Mouse (Mus musculus) lung, adult 2 months (tissue): ENCODE results near the gene Zfp182. TPM values are rescaled to one million over a fixed set of nuclear protein-coding genes. Genes with fewer than 3 reads are reported as not detected.

ENCODE experiments used
- DNase-seq: peaks from one replicate; pipeline ENCODE4 v3.0.0; 2022
- H3K4me1 ChIP-seq: fragments of 200-500 bp; 2 replicates; pipeline ENCODE4 v1.6.1; 2011; ENCODE audit warnings: low read length; ENCODE audit not compliant: control insufficient read depth, insufficient read depth
- H3K4me3 ChIP-seq: fragments of 200-500 bp; replicated peaks from 2 replicates; pipeline ENCODE3; 2011; ENCODE audit warnings: low read depth, mild to moderate bottlenecking, control low read depth, low read length; ENCODE audit errors: extremely low read depth
- CTCF ChIP-seq: fragments of 200-500 bp; IDR thresholded peaks from 2 replicates; pipeline ENCODE4 v1.5.1; 2011; ENCODE audit warnings: mild to moderate bottlenecking, low read length, control low read depth; ENCODE audit not compliant: insufficient read depth
- POLR2A ChIP-seq: fragments of 200-500 bp; IDR thresholded peaks from 2 replicates; pipeline ENCODE4 v1.6.1; 2011; ENCODE audit warnings: low read depth, mild to moderate bottlenecking, control low read depth, low read length, borderline replicate concordance; ENCODE audit errors: extremely low read depth
- WGBS: fragments of 180-500 bp; shearing (Covaris S2); methylation state at CpG from one replicate; pipeline ENCODE4 v1.1.7; 2018; 5-methylcytosine and 5-hydroxymethylcytosine counted together
- polyA plus RNA-seq: library from polyadenylated mRNA; depleted of rRNA; stranded (reverse); fragments of >200 nt; gene quantifications from 2 replicates; pipeline ENCODE4 v1.2.3, GENCODE M21; 2012; rRNA removed

The Zfp182 gene
- 0.86 and 1.3 TPM in 2 replicates for polyA plus RNA-seq

DNA sequence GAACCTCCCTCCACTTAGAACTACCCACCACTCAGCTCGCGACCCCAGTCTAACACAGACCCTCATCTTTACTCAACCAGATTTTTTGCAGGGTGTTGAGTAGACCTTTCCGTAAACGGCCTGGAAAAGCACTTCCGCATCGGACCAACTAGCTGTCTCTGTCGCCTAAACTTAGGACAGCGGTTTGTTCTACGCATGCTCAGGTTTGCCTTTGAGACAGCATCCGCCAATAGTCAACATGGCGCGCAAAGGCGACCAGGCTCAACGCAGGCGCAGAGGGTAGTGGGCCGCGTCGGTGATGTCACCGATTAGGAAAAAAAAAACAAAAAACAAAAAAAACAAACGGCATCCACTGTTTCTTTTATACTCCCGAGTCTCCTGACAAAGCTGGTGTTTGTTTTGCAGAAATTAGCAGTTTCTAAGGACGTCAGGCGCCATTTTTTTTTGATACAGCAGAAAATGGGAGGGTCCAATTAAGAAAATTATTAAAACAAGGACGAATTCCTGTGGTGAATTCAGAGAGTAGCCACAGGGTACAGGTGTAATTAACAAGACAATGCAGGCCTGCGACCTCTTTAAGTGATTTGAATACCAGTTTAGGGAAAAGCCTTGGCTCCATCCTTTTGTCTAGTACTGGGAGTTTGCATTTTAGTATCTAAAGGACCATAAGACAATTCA lies at the start of gene Zfp182:
Gene Zfp182 (minus strand): TSS at position 451 of the 678 bp plus-strand sequence.
- peak; percentile 64 for DNase-seq

DNA sequence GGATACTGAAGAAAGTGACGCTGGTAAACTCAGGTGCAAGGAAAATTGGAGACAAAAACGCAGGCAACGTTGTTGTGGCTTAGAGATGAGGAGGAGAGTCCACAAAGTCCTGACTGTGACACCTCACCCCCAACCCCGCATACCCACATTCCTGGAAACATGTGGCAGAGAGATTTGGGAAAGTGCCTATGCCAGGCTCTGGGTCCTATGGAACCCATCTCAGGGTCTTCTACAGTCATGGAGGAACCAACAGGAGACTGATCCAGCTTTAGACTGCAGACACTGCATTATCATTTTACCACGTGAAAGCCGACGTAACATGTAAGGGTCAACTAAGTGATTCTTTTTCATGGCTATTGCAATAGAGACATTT lies 27.7 kb upstream of the Zfp182 start:
- peak; percentile 2 for DNase-seq
- WGBS, result 47% methylated on average over 7 of the region's 7 CpGs
- H3K4me3 ChIP-seq, result peak overlapping the region; percentile 81

More for the DNA sequence above, at the start of gene Zfp182:
- Histone ChIP-seq H3K4me3 (peak within 1 kb of the TSS; percentile 92), H3K4me1 (no peaks in the 10 kb centered on the region)
- TF ChIP-seq POLR2A, result peak; percentile 55; the same call in 1 of the 2 replicates
- TF ChIP-seq CTCF, result no peak
- 27% methylated on average over 25 of the region's 25 CpGs for WGBS

DNA sequence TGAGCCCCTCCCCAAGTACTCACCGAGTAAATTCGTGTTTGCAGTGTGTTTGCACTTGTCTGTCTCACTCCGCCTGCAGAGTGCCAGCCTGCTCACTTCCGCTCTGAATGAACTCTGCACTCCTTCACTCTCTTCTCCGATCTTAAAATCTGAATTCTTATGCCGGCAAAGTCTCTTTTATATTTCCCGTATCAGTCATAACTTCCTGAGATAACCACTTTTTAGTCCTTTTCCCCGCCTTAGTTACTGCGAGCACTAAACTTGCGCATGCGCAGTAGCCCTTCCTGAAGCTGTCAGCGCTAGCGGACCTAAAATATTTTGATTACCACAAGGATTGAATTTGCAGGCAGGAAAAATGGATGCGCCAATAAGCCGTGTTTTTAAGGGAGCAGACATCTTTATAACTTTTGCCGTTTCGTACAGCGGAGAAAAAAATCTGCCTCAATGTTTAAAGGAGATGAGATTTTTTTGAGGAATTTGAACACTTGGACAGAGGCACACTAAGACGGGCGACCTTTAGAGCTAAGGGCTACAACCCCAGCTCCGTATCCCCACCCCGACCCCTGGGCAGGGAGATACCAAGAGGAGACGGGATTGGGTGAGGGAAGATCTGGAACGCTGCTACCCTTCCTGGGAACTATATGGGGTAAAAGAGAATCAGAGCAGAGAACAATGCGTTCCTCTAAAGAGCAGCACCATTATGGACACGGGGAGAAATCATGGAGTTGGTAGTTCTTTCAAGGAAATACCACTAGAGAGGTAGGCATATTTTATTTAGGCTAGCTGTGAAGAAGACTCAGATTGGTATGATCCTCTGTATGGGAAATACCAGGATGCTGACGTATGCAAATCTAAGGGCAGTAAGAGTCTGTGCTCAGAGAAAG lies 27.1 kb upstream of the Zfp182 start, which contains the start of gene Zfp300:
Gene Zfp300 (minus strand): TSS at position 545 of the 884 bp plus-strand sequence.
- TF ChIP-seq CTCF (no peak), POLR2A (no peak)
- DNase-seq, result peak; percentile 21
- Histone ChIP-seq H3K4me1 (no peaks in the 10 kb centered on the region), H3K4me3 (peak within 1 kb of the TSS; percentile 81)
- 26% methylated on average over 27 of the region's 27 CpGs for WGBS

More for the DNA sequence above, 27.7 kb upstream of the Zfp182 start:
- no peaks in the 10 kb centered on the region for H3K4me1 ChIP-seq
- TF ChIP-seq POLR2A, result no peak
- TF ChIP-seq CTCF, result no peak

DNA sequence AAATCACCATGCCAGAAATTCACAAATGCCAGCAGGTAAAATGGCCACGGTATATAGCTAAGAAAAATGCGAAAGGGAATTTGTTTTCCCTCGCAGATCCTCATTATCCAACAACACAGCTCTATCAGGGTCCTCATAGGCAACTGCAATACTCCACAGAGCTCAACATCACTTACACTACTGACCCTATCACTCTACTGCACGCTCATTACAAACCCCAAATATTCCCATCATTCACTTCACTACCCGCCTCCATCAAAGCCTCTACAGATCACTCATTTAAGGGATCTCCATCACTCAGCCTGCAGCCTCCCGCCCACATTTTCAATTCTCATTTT lies 26.5 kb upstream of the Zfp182 start:
- DNase-seq, result no peak
- TF ChIP-seq POLR2A (no peak), CTCF (no peak)
- Histone ChIP-seq H3K4me1 (no peaks in the 10 kb centered on the region), H3K4me3 (peak overlapping the region; percentile 81)
- WGBS, result 38% methylated on average over 6 of the region's 6 CpGs

DNA sequence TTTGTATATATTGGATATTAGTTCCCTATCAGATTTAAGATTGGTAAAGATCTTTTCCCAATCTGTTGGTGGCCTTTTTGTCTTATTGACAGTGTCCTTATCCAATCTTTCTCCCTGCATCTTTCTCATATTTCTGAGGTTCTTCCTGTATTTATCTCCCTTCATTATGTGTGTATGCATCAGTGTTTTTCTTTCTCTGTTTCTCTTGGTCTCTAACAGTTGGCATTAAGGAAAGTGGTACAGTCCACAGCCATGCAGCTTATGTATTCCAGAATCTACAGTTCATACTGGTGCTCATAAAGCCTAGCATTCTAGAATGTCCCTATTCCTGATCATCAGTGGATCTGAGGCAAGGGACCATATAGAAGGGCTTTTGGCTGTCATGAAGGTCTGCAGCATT lies 6.0 kb upstream of the Zfp182 start, which contains the start of gene Spaca5:
Gene Spaca5 (plus strand): TSS at position 301 of the 400 bp plus-strand sequence.
- TF ChIP-seq POLR2A (no peak), CTCF (no peak)
- no peak for DNase-seq
- H3K4me3 ChIP-seq, result no peak within 1 kb of the TSS
- no peaks in the 10 kb centered on the region for H3K4me1 ChIP-seq

DNA sequence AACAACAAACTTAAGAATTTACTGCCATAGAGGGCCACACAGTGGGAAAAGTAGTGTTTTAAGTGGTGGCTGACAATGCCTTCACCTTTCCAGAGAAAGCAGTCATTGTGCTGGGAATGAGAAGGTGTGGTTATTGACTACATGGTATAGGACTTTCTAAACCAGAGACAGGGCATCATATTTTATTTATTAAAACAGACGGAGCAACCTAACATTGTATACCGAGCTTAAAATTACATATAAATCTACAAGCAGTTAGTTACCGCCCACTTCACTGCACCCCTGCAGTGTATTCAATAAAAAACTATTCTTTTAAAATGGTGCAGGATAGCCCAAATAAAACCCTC lies 401 bp upstream of the Zfp182 start:
- TF ChIP-seq CTCF (no peak), POLR2A (no peak)
- no peak overlapping the region for H3K4me3 ChIP-seq
- no peak for DNase-seq
- 74% methylated on average over 3 of the region's 3 CpGs for WGBS
- no peaks in the 10 kb centered on the region for H3K4me1 ChIP-seq

DNA sequence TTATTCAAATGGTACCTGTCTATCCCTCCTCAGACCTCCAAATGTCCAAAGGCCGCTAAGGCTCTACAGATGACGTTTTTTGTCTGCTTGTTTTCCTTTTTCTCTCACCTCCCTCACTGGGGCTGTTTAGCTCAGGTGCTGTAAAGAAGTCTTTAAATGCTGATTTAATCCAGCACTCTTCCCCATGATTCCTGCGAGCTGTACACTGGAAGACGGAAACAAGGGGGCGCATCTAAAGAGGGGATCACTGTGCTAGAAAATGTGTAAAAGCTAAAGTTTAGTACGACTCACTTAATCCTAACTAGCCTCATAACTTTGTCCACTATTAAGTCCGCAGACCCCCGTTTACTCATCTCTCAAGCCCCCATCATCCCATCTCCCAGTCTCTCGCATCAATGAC lies 656 bp downstream of the Zfp182 start:
- TF ChIP-seq CTCF (no peak), POLR2A (no peak)
- peak overlapping the region; percentile 92 for H3K4me3 ChIP-seq
- H3K4me1 ChIP-seq, result no peaks in the 10 kb centered on the region
- WGBS, result 38% methylated on average over 9 of the region's 9 CpGs
- peak; percentile 2 for DNase-seq

DNA sequence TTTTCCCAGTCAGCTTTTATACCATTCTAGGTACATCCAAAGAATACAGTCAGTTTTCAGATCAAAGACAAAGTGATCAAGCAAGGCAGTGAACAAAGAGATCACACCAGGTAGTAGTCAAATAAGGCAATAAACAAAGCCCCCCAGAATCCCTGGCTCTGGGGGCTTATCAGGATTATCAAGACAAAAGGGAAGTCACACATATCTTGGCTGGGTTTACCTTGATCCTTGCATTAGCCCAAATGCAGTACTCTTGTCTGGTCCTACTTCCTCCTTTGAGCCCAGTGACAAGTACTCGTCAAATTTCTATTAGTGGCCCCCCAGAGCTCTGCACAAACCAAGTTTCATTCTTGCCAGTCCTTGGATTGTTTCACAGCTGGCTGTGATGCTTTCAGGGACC lies 81.2 kb downstream of the Zfp182 start:
- WGBS, result 27% methylated on average over 1 of the region's 1 CpGs
- DNase-seq, result no peak

More for the DNA sequence above, 81.2 kb downstream of the Zfp182 start:
- Histone ChIP-seq H3K4me3 (no peak overlapping the region), H3K4me1 (no peaks in the 10 kb centered on the region)
- TF ChIP-seq CTCF (no peak), POLR2A (no peak)

Other genes with a start within 250 kb of the Zfp182 start
- 14.6 and 15.3 TPM in 2 replicates for gene Timp1, start 192.2 kb downstream of the Zfp182 start, polyA plus RNA-seq
- 1.1 and 1.2 TPM in 2 replicates for gene Syn1, start 141.3 kb downstream of the Zfp182 start, polyA plus RNA-seq
- 27.1 and 33.1 TPM in 2 replicates for gene Cfp, start 130.8 kb downstream of the Zfp182 start, polyA plus RNA-seq
- 11.5 and 13.5 TPM in 2 replicates for gene Elk1, start 111.7 kb downstream of the Zfp182 start, polyA plus RNA-seq
- 10.4 and 13.9 TPM in 2 replicates for gene Uxt, start 100.3 kb downstream of the Zfp182 start, polyA plus RNA-seq
- gene Spaca5, start 6.1 kb upstream of the Zfp182 start, polyA plus RNA-seq, result not detected in 2 replicates
- gene Zfp300, start 27.2 kb upstream of the Zfp182 start, polyA plus RNA-seq, result 0.14 and 0.24 TPM in 2 replicates
- gene Ssxa1, start 53.5 kb upstream of the Zfp182 start, polyA plus RNA-seq, result not detected in 2 replicates
- gene Gm21876, start 113.3 kb upstream of the Zfp182 start, polyA plus RNA-seq, result not detected in 2 replicates